Mouse (Mus musculus): ENCODE measurements around the gene Ppl. TPM values are rescaled to one million over a fixed set of nuclear protein-coding genes. Genes with fewer than 3 reads are reported as not detected.

The Ppl gene
- polyA plus RNA-seq (2016; fragmentation: Nextera tagmentation; extraction: Ambion mirVana) = 0.78 and 0.80 TPM in 2 replicates

DNA sequence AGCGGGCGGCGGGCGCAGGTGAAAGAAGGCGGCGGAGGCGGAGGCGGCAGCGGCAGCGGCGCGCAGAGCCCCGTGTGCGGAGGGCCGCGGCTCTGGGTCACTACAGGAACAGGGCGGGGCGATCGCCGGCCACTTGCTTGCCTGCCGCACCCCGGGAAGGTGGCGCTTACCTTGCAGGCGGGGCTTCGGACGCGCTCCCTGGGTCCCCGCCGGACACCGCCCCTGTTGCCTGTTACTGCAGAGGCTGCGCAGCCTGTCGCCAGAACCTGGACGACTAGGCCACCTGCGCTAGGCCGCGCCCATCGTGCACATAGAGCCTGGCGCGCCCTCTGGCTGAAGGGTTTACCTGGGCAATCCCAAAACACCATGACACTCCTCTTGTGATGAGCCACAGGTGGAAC lies at the start of gene Ppl:
Gene Ppl, minus strand, starts transcription at position 21 of the 401 bp plus-strand sequence.
- no peaks in the 10 kb centered on the region for H3K9me3 ChIP-seq
- H3K27me3 ChIP-seq (replicated peaks) = peaks cover 66% of the 10 kb centered on the region
- under 1% methylated on average over 39 of the region's 39 CpGs for WGBS
- no peak within 1 kb of the TSS for H3K27ac ChIP-seq
- no peaks in the 10 kb centered on the region for H3K36me3 ChIP-seq
- H3K9ac ChIP-seq = peak within 1 kb of the TSS; percentile 44; the same call in 1 of the 2 replicates
- peak within 1 kb of the TSS; percentile 25 for H3K4me3 ChIP-seq
- peaks cover 12% of the 10 kb centered on the region; the same call in 1 of the 2 replicates for H3K4me1 ChIP-seq
- ATAC-seq (ENCODE audit: low FRiP score, low read depth) = no peak
- H3K4me2 ChIP-seq (replicated peaks) = peak within 1 kb of the TSS; percentile 53

DNA sequence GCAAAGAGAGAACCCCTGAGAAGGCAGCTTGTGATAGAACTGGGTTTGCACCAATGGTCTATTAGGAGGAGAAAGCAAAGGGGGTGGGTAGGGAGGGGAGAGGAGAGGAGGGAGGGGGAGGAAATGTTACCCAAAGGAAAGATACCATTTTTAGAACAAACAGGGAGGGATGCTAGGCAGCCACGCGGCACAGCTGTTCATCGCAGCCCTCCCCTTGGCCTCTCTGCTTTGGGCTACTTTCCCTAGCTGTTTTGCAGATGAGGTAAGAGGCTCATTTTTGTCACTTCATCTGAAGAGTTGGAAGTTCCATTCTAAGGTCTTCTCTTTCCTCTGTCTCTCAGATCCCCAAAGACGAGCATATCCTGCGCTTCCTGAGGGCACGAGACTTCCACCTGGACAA lies 40.4 kb upstream of the Ppl start:
- no peak overlapping the region for H3K4me2 ChIP-seq (replicated peaks)
- H3K36me3 ChIP-seq = no peaks in the 10 kb centered on the region
- no peaks in the 10 kb centered on the region for H3K9me3 ChIP-seq
- H3K4me1 ChIP-seq = no peaks in the 10 kb centered on the region
- no peak overlapping the region for H3K9ac ChIP-seq
- WGBS = 91% methylated on average over 6 of the region's 6 CpGs
- no peak for ATAC-seq (ENCODE audit: low FRiP score, low read depth)
- H3K4me3 ChIP-seq = no peak overlapping the region
- no peak overlapping the region for H3K27ac ChIP-seq
- H3K27me3 ChIP-seq (replicated peaks) = no peaks in the 10 kb centered on the region

DNA sequence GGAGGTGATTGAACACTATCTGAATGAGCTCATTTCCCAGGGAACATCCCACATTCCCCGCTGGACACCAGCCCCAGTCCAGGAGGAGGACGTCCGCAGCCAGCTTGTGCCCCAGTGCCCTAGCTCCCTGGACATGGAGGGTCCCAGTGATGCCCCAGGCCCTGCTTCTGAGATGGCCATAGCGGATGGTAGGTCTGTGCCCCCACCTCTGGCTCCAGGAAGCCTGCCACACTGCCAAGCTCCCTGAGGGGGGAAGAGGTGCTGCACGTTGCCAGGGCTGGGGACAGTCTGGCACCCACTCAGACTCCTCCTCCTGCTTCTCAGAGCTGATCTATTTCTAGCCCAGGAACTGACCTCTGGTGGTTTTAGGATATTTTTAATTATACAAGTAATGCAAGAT lies 36.6 kb upstream of the Ppl start:
- ATAC-seq (ENCODE audit: low FRiP score, low read depth) = no peak
- Histone ChIP-seq H3K27me3 (replicated peaks) (no peaks in the 10 kb centered on the region), H3K9me3 (no peaks in the 10 kb centered on the region), H3K4me1 (no peaks in the 10 kb centered on the region), H3K36me3 (no peaks in the 10 kb centered on the region), H3K4me2 (replicated peaks) (no peak overlapping the region), H3K9ac (no peak overlapping the region), H3K27ac (no peak overlapping the region), H3K4me3 (no peak overlapping the region)
- WGBS = 81% methylated on average over 5 of the region's 5 CpGs

DNA sequence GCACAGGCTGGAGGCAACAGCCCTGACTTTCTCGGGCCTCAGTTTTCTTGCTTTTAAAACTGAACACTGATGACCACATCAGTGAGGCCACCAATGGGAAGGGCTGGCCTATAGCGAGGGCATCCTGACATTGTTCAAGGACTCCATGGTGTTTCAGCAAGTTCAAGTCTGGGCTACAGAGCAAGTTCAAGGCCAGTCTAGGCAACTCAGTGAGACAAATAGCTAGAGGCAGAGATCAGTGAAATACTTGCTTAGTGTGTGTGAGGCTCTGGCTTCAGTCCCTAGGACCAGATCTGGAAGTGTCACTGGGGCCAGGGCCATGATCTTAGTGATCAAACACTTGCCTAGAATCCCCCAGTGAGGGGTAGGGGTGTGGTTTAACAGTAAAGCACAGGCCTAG lies 35.8 kb upstream of the Ppl start:
- Histone ChIP-seq H3K27me3 (replicated peaks) (no peaks in the 10 kb centered on the region), H3K9ac (no peak overlapping the region), H3K4me2 (replicated peaks) (no peak overlapping the region), H3K36me3 (no peaks in the 10 kb centered on the region), H3K4me3 (no peak overlapping the region), H3K27ac (no peak overlapping the region), H3K4me1 (no peaks in the 10 kb centered on the region), H3K9me3 (no peaks in the 10 kb centered on the region)
- 83% methylated on average over 2 of the region's 2 CpGs for WGBS
- ATAC-seq (ENCODE audit: low FRiP score, low read depth) = no peak

DNA sequence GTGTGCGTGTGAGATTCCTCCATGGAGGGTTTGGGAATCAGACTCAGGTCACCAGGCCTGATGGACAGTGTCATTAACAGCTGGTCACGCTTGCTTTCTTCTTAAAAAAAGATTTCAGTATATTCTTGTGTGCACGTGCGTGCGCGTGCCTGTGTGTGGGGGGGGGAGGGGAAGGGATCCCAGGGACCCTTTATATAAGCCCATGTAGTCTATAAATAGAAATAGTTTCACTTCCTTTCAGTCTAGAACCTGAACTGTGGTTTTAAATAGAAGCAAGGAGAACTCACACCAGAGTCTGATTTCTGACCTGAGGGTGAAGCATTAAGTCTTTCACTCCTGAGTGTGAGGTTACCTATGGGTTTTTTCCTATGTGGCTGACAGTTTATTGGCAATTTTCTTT lies 32.1 kb upstream of the Ppl start:
- 66% methylated on average over 6 of the region's 6 CpGs for WGBS
- Histone ChIP-seq H3K27ac (no peak overlapping the region), H3K4me1 (no peaks in the 10 kb centered on the region), H3K27me3 (replicated peaks) (no peaks in the 10 kb centered on the region), H3K9ac (no peak overlapping the region), H3K9me3 (no peaks in the 10 kb centered on the region), H3K4me2 (replicated peaks) (no peak overlapping the region), H3K4me3 (no peak overlapping the region), H3K36me3 (no peaks in the 10 kb centered on the region)
- no peak for ATAC-seq (ENCODE audit: low FRiP score, low read depth)

DNA sequence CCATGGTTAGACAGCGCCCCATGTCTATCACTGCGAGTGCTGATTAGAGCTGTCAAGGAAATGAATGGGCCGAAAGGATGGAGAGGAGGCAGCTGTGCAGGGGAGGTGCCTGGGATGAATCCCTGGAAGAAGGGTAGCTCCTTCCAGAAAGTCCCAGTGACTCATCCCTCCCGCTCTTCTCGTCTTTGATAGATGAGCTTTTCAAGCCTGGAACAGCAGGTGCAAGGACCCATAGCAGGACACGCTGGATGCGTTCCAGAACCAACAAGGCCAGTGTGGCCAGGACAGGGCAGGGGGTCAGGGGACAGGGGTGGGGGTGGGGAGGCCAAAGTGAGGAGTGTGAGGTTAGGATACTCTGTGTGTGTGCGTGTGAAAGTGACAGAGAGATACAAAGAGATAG lies 27.0 kb upstream of the Ppl start:
- no peaks in the 10 kb centered on the region for H3K9me3 ChIP-seq
- 84% methylated on average over 8 of the region's 8 CpGs for WGBS

DNA sequence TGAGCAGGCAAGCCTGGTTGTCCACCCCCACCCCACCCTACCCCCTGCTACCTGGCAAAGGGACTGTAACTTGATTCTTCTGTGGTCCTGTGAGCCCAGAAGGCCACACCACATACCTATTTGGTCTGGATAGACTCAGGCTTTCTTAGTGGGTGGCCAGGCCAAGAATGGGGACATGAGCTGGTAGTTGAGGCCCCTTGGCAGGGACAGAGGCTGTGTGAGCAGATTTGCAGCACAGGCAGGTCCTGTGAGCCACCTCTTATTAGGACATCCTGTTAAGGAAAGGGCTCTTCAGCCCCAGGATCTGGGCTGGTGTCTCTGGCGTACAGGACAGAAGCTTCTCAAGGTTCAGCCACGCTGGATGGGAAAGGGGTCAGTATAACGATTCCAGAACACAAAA lies 24.9 kb upstream of the Ppl start:
- H3K27ac ChIP-seq = no peak overlapping the region
- 93% methylated on average over 3 of the region's 3 CpGs for WGBS
- H3K9ac ChIP-seq = no peak overlapping the region
- no peaks in the 10 kb centered on the region for H3K36me3 ChIP-seq
- H3K4me1 ChIP-seq = no peaks in the 10 kb centered on the region; the same call in 1 of the 2 replicates
- ATAC-seq (ENCODE audit: low FRiP score, low read depth) = no peak
- H3K27me3 ChIP-seq (replicated peaks) = peaks cover 4% of the 10 kb centered on the region; the same call in 1 of the 2 replicates
- no peak overlapping the region for H3K4me2 ChIP-seq (replicated peaks)
- no peaks in the 10 kb centered on the region for H3K9me3 ChIP-seq
- H3K4me3 ChIP-seq = no peak overlapping the region

More for the DNA sequence above, 27.0 kb upstream of the Ppl start:
- ATAC-seq (ENCODE audit: low FRiP score, low read depth) = no peak
- H3K27ac ChIP-seq = no peak overlapping the region
- H3K4me3 ChIP-seq = no peak overlapping the region
- H3K4me2 ChIP-seq (replicated peaks) = no peak overlapping the region
- no peaks in the 10 kb centered on the region for H3K36me3 ChIP-seq
- H3K27me3 ChIP-seq (replicated peaks) = peaks cover 4% of the 10 kb centered on the region; the same call in 1 of the 2 replicates
- H3K4me1 ChIP-seq = no peaks in the 10 kb centered on the region
- no peak overlapping the region for H3K9ac ChIP-seq

DNA sequence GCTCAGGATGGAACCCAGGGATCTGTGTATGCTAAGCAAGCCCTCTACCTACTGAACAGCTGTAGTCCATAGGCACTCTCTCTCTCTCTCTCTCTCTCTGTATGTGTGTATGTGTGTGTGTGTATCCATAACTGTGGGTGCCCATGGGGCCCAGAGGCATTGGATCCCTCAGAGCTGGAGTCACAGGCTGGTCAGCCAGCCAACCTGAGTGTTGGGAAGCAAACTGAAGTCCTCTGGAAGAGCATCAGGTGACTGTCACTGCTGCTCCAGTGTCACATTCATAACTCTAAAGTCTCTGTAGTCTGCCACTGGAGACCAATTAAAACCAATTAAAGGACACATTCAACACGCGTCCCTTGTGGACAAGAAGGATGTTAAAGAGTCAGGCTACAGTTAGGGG lies 24.3 kb upstream of the Ppl start:
- WGBS = 66% methylated on average over 2 of the region's 2 CpGs
- no peak overlapping the region for H3K4me3 ChIP-seq
- no peak overlapping the region for H3K9ac ChIP-seq
- no peak overlapping the region for H3K4me2 ChIP-seq (replicated peaks)
- no peaks in the 10 kb centered on the region for H3K9me3 ChIP-seq
- ATAC-seq (ENCODE audit: low FRiP score, low read depth) = no peak
- no peaks in the 10 kb centered on the region for H3K36me3 ChIP-seq
- peaks cover 4% of the 10 kb centered on the region; the same call in 1 of the 2 replicates for H3K27me3 ChIP-seq (replicated peaks)
- H3K27ac ChIP-seq = no peak overlapping the region
- H3K4me1 ChIP-seq = no peaks in the 10 kb centered on the region; the same call in 1 of the 2 replicates

DNA sequence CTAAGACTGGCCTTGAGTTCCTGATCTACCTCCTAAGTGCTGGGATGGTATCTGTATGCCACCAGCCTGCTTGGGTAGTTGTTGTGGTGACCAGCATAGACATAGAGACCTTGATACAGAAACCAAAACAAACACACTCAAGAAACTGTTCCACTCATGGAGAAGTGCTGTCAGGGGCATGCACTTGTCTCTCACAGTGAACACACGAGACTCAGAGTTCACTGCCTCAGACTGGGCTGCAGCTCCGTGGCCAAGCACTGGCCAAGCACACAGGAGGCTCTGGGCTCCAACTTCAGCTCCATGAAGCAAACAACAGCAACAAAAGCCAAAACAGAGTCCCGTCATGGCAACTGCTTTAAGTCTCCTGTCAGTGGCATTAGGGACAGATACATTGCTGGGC lies 22.8 kb upstream of the Ppl start:
- Histone ChIP-seq H3K9ac (no peak overlapping the region), H3K27me3 (replicated peaks) (peaks cover 4% of the 10 kb centered on the region; the same call in 1 of the 2 replicates), H3K9me3 (no peaks in the 10 kb centered on the region), H3K4me2 (replicated peaks) (no peak overlapping the region), H3K36me3 (no peaks in the 10 kb centered on the region), H3K4me3 (no peak overlapping the region), H3K4me1 (no peaks in the 10 kb centered on the region; the same call in 1 of the 2 replicates), H3K27ac (no peak overlapping the region)
- ATAC-seq (ENCODE audit: low FRiP score, low read depth) = no peak
- 71% methylated on average over 3 of the region's 3 CpGs for WGBS

DNA sequence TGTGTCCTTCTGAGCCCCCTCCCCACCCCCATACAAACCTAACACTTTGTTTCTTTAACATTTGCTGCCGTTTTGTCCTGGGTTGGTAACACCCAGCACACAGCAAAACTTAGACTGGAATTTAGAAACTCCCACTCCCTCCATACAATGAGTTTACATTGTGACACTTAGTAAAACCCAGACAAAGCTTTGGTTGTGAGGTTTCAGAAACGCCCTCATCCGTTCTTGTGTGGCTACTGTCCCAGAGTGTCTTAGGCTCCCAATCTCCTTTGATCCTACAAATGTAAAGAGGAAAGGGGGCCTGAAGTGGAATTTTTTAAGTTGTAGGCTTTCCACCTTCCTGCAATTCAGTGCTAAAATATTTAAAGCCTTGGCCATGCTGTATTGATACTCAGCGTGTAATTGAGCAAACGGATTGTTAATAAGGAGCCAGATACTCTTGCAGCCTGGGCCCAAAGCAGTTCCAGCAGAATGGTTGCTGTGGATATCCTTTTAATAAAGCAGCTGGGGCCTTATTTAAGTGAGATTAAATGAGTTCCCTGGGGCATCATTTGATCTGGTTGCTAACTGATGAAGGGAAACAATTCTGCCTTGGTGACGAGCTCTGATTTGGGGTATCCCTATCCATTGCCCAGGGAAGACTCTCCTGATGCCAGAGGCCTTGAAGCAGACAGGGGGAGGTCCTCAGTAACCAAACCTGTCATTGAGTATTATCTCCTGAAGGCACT lies 21.2 kb upstream of the Ppl start:
- Histone ChIP-seq H3K27me3 (replicated peaks) (peaks cover 7% of the 10 kb centered on the region; the same call in 1 of the 2 replicates), H3K9ac (no peak overlapping the region), H3K27ac (no peak overlapping the region), H3K36me3 (no peaks in the 10 kb centered on the region), H3K4me3 (no peak overlapping the region), H3K4me2 (replicated peaks) (no peak overlapping the region), H3K9me3 (no peaks in the 10 kb centered on the region), H3K4me1 (no peaks in the 10 kb centered on the region; the same call in 1 of the 2 replicates)
- 0 out of 2 replicates have a peak, but pooled peaks have one; percentile 33 for ATAC-seq (ENCODE audit: low FRiP score, low read depth)
- 44% methylated on average over 6 of the region's 6 CpGs for WGBS

DNA sequence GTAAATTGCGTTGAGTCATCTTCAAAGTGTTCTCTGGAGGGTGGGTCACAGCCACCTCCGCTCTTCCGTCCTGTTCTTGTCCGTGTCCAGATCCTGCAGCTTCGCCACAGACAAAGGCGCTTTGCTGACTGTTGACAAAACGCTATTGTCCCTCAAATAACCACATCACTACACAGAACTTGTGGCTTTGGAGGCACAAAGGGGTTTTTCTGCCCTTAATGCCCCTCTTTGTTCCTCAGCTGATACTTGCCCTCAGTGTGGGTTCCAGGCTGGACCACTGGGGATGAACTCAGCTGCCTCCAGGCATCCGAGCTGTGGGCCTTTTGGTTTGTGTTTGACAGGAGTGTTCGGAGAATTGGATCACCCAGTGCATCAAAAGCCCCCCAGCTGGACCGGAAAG lies 18.3 kb upstream of the Ppl start:
- no peak for ATAC-seq (ENCODE audit: low FRiP score, low read depth)
- Histone ChIP-seq H3K4me3 (no peak overlapping the region), H3K36me3 (no peaks in the 10 kb centered on the region), H3K27me3 (replicated peaks) (peaks cover 18% of the 10 kb centered on the region; the same call in 1 of the 2 replicates), H3K4me2 (replicated peaks) (no peak overlapping the region), H3K9me3 (no peaks in the 10 kb centered on the region), H3K9ac (no peak overlapping the region), H3K4me1 (peaks cover 11% of the 10 kb centered on the region; the same call in 1 of the 2 replicates), H3K27ac (no peak overlapping the region)
- WGBS = 50% methylated on average over 10 of the region's 10 CpGs

DNA sequence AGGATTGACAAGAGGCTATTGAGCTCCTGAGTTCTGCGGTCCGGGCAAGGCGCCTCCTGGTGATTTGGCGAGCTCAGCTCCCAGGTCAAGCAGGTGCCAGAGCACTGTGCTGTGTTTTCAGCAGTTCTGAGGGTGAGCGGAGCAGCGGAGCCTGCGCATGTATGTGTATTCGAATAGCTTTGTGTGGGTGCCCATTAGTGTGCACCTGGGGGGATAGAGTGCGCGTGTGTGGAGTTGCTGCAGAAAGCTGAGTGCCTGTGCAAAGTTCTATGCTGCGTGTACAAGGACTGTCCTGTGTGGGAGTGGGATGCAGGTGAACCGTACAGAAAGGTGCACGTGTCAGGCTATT lies 14.8 kb upstream of the Ppl start, which contains the start of gene Sec14l5:
Gene Sec14l5, plus strand, starts transcription at position 73 of the 349 bp plus-strand sequence.
- ATAC-seq (ENCODE audit: low FRiP score, low read depth) = peak; percentile 26; the same call in 1 of the 2 replicates
- Histone ChIP-seq H3K9ac (peak within 1 kb of the TSS; percentile 45), H3K36me3 (no peaks in the 10 kb centered on the region), H3K27ac (no peak within 1 kb of the TSS), H3K9me3 (no peaks in the 10 kb centered on the region), H3K4me1 (0 out of 2 replicates have a peak, but pooled peaks cover 11% of the 10 kb centered on the region), H3K4me2 (replicated peaks) (peak within 1 kb of the TSS; percentile 70), H3K27me3 (replicated peaks) (peaks cover 18% of the 10 kb centered on the region; the same call in 1 of the 2 replicates), H3K4me3 (peak within 1 kb of the TSS; percentile 31)
- 20% methylated on average over 13 of the region's 13 CpGs for WGBS

All from neural tube, embryonic 12.5 days (tissue).